ENCODE assay signal across 11 mouse cellular contexts in the genomic region with DNA sequence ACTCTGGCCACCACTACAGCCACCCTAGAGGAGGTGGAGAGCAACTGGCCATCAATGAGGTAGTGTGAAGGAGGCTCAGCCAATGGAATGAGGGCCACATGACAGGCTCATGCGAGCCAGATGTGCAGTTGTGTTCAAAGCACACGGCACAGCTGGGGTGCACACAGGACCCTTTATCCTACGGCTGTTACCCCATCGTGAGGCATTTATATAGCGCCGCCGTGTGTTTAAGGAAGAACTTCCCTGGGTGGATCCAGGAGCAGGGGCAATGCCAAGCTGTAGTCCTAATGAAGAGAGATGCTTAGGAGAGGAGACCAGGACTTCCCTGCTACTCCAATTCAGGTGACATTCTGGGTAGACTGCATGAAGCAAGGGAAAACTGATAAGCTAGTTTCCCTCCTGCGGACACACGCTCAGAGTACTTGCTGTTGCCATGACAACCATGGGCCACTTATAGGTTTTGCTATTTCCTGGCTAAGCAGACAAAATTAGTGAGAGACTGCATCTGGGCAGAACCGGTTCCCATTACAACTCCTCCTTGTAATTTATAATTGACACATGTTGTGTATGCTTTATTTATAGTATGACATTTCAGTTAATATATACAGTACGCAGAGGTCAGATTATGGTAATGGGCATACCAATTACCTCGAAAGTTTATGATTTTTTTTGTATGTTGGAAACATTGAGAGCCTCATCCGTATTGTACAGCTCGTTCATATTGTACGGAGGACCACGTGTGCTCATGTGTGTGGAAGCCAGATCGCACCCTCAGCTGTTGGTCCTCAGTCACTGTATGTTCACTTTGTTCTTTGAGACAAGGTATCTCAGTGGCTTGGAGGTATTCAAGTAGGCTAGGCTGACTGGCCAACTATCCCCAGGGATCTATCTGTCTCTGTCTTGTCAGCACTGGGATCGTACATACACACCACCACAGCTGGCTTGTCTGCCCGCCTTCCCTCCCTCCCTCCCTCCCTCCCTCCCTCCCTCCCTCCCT. TPM values are rescaled to one million over a fixed set of nuclear protein-coding genes. Genes with fewer than 3 reads are reported as not detected.
DNase-seq lines count a peak whose midpoint lies in the region; ATAC-seq and TF ChIP-seq lines count a peak whose summit lies in the region.
"Had no signal": no experiment of that assay in that cellular context is flagged by ENCODE, and none has a peak within 500 bp of the region (broad histone marks: within the 10 kb centered on the region; RNA-seq: fewer than 3 reads in every experiment).

No protein-coding gene starts in this region.

- ATAC-seq in forebrain, postnatal 0 days = peak; percentile 88
- ATAC-seq in neural tube, embryonic 12.5 days (ENCODE audit: low FRiP score, low read depth) = peak; percentile 45

- H3K36me3 ChIP-seq in forebrain, postnatal 0 days (ENCODE audit: insufficient read depth) = no peaks in the 10 kb centered on the region
- H3K36me3 ChIP-seq in neural tube, embryonic 12.5 days = no peaks in the 10 kb centered on the region; the same call in 1 of the 2 replicates
- H3K36me3 ChIP-seq: G1E had no signal

- peak; percentile 59 to 73 for DNase-seq in left cerebral cortex, postnatal 10 days (ENCODE audit: extremely low spot score in 1 of 2, low spot score in 2 of 2)
- no peak for DNase-seq in left cerebral cortex, adult 2 months (ENCODE audit: extremely low spot score in 1 of 2, low spot score in 2 of 2)
- DNase-seq in brain, embryonic 18.5 days (ENCODE audit: low read depth, low spot score) = peak; percentile 67
- DNase-seq in forebrain, postnatal 0 days = peak; percentile 80
- DNase-seq in spleen, postnatal 10 days (ENCODE audit: low spot score in 2 of 2) = no peak
- no peak for DNase-seq in gastrocnemius, adult 8-10 months (ENCODE audit: low spot score in 2 of 2)
- DNase-seq: heart, adult 18-20 months; kidney, adult 2 months; left cerebral cortex, postnatal 4 days had no signal

- intact Hi-C loops in left cerebral cortex, postnatal 10 days (cut with DNase I) = no loop called here
- intact Hi-C loops in left cerebral cortex, adult 2 months (cut with DNase I) = no loop called here

- no peak overlapping the region for H3K4me3 ChIP-seq in left cerebral cortex, adult 2 months
- no peak overlapping the region for H3K4me3 ChIP-seq in forebrain, postnatal 0 days (ENCODE audit: low read depth, low read length)
- no peak overlapping the region for H3K4me3 ChIP-seq in neural tube, embryonic 12.5 days

- no peak overlapping the region for H3K4me2 ChIP-seq in forebrain, postnatal 0 days (ENCODE audit: low read depth)
- H3K4me2 ChIP-seq in neural tube, embryonic 12.5 days (replicated peaks) = no peak overlapping the region

- WGBS in forebrain, postnatal 0 days = 65% methylated on average over 19 of the region's 19 CpGs
- WGBS in neural tube, embryonic 12.5 days = 73% methylated on average over 19 of the region's 19 CpGs

- no peak overlapping the region for H3K27ac ChIP-seq in left cerebral cortex, adult 2 months
- peak overlapping the region; percentile 67 for H3K27ac ChIP-seq in forebrain, postnatal 0 days (ENCODE audit: low read depth, low read length)
- H3K27ac ChIP-seq in neural tube, embryonic 12.5 days = no peak overlapping the region

- no peaks in the 10 kb centered on the region for H3K9me3 ChIP-seq in forebrain, postnatal 0 days (ENCODE audit: low read length)
- no peaks in the 10 kb centered on the region for H3K9me3 ChIP-seq in neural tube, embryonic 12.5 days
- H3K9me3 ChIP-seq: G1E had no signal

- no peak for TF ChIP-seq CTCF in left cerebral cortex, adult 2 months (IDR thresholded peaks at IDR 0.05)
- TF ChIP-seq CTCF in forebrain, postnatal 0 days (IDR thresholded peaks at IDR 0.05; ENCODE audit: low read depth) = no peak

- no peaks in the 10 kb centered on the region for H3K27me3 ChIP-seq in forebrain, postnatal 0 days (ENCODE audit: insufficient read depth, low read length)
- no peaks in the 10 kb centered on the region for H3K27me3 ChIP-seq in neural tube, embryonic 12.5 days (replicated peaks)

- H3K9ac ChIP-seq in forebrain, postnatal 0 days = no peak overlapping the region
- no peak overlapping the region for H3K9ac ChIP-seq in neural tube, embryonic 12.5 days

- H3K4me1 ChIP-seq in forebrain, postnatal 0 days (ENCODE audit: insufficient read depth) = no peaks in the 10 kb centered on the region
- no peaks in the 10 kb centered on the region for H3K4me1 ChIP-seq in neural tube, embryonic 12.5 days

RNA-seq across cellular contexts. Expression of a gene that starts 49.3 kb away (rescaled TPM):
- 100 to 1,000 TPM; 227 to 237 TPM for total RNA-seq in left cerebral cortex, postnatal 10 days (2021)
- total RNA-seq in left cerebral cortex, adult 2 months (2021) = 100 to 1,000 TPM; 233 to 241 TPM
- 244 and 334 TPM in 2 replicates for total RNA-seq in forebrain, postnatal 0 days (2014; rRNA removed)
- polyA plus RNA-seq in forebrain, postnatal 0 days (2015; fragmentation: Nextera tagmentation; extraction: Ambion mirVana) = 81.9 and 100 TPM in 2 replicates
- 157 and 174 TPM in 2 replicates for polyA plus RNA-seq in neural tube, embryonic 12.5 days (2016; fragmentation: Nextera tagmentation; extraction: Ambion mirVana)
- 10 to 100 TPM; 18.7 to 27.5 (median 21.0) TPM for total RNA-seq in gastrocnemius, adult 8-10 months (2022)

RNA-seq across cellular contexts. Expression of a gene that starts 56.2 kb away (rescaled TPM):
- total RNA-seq in left cerebral cortex, postnatal 10 days (2021) = 100 to 1,000 TPM; 224 to 237 TPM
- total RNA-seq in left cerebral cortex, adult 2 months (2021) = 100 to 1,000 TPM; 255 to 290 TPM
- total RNA-seq in forebrain, postnatal 0 days (2014; rRNA removed) = 74.1 and 80.5 TPM in 2 replicates
- polyA plus RNA-seq in forebrain, postnatal 0 days (2015; fragmentation: Nextera tagmentation; extraction: Ambion mirVana) = 72.6 and 86.1 TPM in 2 replicates
- polyA plus RNA-seq in neural tube, embryonic 12.5 days (2016; fragmentation: Nextera tagmentation; extraction: Ambion mirVana) = 61.9 and 62.3 TPM in 2 replicates
- 10 to 100 TPM; 61.3 to 67.2 (median 62.5) TPM for total RNA-seq in gastrocnemius, adult 8-10 months (2022)

Comparison
In these comparisons a context has a peak if more than half of its experiments do, and no peak if none do; other contexts are left out.
1. DNase-seq: peak in left cerebral cortex, postnatal 10 days (2 of 2), brain, embryonic 18.5 days (single experiment) and forebrain, postnatal 0 days (single experiment); none in left cerebral cortex, adult 2 months (0 of 2), spleen, postnatal 10 days (0 of 2) and gastrocnemius, adult 8-10 months (0 of 2).